Mouse (Mus musculus) ES-Bruce4 (cell line): ENCODE measurements at regions not wholly inside any gene's neighbourhood (a gene's known extent, or its start where the extent isn't known, plus 50 kb on each side); places are given as distances from the start of the nearest gene placed in this dataset.

Experiments used
- CTCF ChIP-seq: IDR thresholded peaks from one replicate; pipeline ENCODE4 v1.8.1; 2011; ENCODE audit warnings: low read depth, low read length
- EP300 ChIP-seq: IDR thresholded peaks from 2 replicates; pipeline ENCODE4 v1.6.1; 2011; ENCODE audit warnings: low read depth, low read length; ENCODE audit not compliant: insufficient read depth
- POLR2A ChIP-seq: IDR thresholded peaks from one replicate; pipeline ENCODE4 v1.8.1; 2011; ENCODE audit warnings: low read length; ENCODE audit not compliant: insufficient read depth

DNA sequence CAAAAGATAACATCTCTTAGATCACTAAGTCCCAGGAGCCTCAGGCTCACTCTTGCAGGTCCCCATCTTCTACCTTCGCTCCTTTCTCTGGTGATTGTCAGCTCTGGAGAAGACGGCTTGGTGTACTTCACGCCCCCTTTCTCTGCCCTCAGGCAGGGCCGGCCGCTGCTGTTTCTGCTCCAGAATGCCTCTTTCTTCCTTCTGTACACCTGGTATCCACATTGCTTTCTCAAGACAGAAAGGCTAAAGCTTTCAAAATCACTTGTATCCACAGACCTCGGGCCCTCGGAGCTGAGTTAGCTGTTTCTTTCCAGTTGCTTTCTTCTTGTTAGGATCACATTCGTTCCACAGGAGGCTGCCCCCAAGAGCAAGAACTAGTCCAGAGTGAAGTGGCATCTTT is 98.2 kb upstream of the Satb2 start:
- TF ChIP-seq CTCF (no peak), POLR2A (no peak), EP300 (no peak)
